Mouse (Mus musculus) megakaryocyte, embryonic 14.5 days (primary cell): ENCODE results near the gene Gm1979.
"Not testable (repeated sequence)": the region's sequence is repeated elsewhere in the genome, so short reads cannot be mapped to it uniquely, and the experiment has no call there.

Source experiments
- FLI1 ChIP-seq: IDR thresholded peaks from 2 replicates; pipeline ENCODE4 v1.6.1; 2012; ENCODE audit warnings: low read length, inconsistent platforms, mixed read lengths
- GATA1 ChIP-seq: IDR thresholded peaks from 3 replicates; pipeline ENCODE4 v1.6.1; 2012; ENCODE audit warnings: mixed read lengths, low read length, inconsistent platforms, borderline replicate concordance

GRCm38 (mm10) chr5:25954317-25954716 is 50.3 kb downstream of the Gm1979 start, which contains the start of gene Gm21671:
- TF ChIP-seq GATA1, FLI1: not testable (repeated sequence)
